Mouse (Mus musculus) liver, embryonic 14.5 days (tissue): ENCODE results near the gene Slc38a2.

Experiments
- CTCF ChIP-seq: IDR thresholded peaks from 2 replicates; pipeline ENCODE4 v1.5.1; 2016; ENCODE audit warnings: antibody characterized with exemption, low read depth, control low read depth
- EP300 ChIP-seq: IDR thresholded peaks from 2 replicates; pipeline ENCODE4 v1.6.1; 2016; ENCODE audit warnings: antibody characterized with exemption, low read depth

DNA sequence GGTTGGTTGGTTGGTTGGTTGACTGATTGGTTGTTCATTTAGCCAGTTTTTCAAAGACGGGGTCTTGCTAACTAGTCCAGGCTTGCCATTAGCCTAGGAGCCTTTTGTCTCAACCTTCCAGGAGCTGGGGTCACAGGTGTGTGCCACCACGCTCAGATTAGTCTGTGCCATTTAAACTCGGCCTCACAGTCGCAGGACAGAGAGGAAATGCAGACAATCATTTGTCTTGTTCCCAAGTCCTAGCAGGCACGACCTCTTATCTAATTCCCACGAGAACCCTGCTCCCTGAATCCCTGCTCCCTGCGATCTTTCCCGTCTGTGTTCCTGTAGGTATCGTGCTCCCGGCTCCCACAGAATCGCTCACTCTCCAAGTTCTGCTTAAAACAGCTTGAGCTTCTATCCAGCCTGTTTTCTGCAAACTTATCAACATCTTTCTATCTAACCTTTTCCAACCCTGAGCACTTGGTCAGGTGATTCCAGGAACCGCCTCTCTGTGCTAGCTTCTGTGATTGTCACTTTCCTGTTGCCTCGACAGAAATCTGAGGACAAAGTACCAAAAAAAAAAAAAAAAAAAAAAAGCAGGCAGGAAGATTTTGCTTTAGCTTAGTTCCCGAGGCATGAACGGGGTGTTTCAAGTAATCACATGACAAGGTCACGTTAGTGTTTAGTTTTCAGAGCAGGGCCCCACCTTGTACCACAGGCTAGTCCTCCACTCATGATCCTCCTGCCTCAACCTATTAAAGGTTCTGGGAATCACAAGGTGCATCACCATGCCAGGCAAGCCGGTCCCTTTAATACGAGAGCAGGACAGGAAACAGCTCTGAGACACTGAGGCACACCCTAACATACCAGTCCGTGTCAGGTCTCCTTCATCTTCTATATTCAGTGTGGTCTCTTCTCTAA, 20.4 kb downstream of the Slc38a2 start:
- TF ChIP-seq CTCF, result no peak
- no peak for TF ChIP-seq EP300
